Comparison of ENCODE assay signal across 13 mouse cellular contexts in genomic region chr11:57952619-57953018, GRCm38 (mm10). TPM values are rescaled to one million over a fixed set of nuclear protein-coding genes. Genes with fewer than 3 reads are reported as not detected.
A peak's percentile ranks its signal among the peaks of the same experiment; 100 is the strongest.
DNase-seq lines count a peak whose midpoint lies in the region; ATAC-seq and TF ChIP-seq lines count a peak whose summit lies in the region.
"Had no signal": no experiment of that assay in that cellular context is flagged by ENCODE, and none has a peak within 500 bp of the region (broad histone marks: within the 10 kb centered on the region; RNA-seq: fewer than 3 reads in every experiment).

No protein-coding gene starts in this region.

- H3K4me2 ChIP-seq in liver, embryonic 14.5 days (ENCODE audit: low read depth): peak overlapping the region; percentile 48
- H3K4me2 ChIP-seq in stomach, postnatal 0 days (replicated peaks; ENCODE audit: low read depth): no peak overlapping the region
- no peak overlapping the region for H3K4me2 ChIP-seq in midbrain, embryonic 16.5 days (ENCODE audit: low read length)
- H3K4me2 ChIP-seq: embryonic facial prominence, embryonic 13.5 days had no signal

- no peak for DNase-seq in thymus, adult 2 months
- no peak for DNase-seq in thymus, postnatal 25 days
- DNase-seq in brain, adult 2 months (ENCODE audit: low read depth, low spot score): peak; percentile 7
- DNase-seq in liver, embryonic 14.5 days (ENCODE audit: low read depth in 3 of 3, low spot score in 3 of 3): peak; percentile 69 to 95 (median 74)
- DNase-seq in stomach, postnatal 0 days (ENCODE audit: low spot score): no peak
- DNase-seq in heart, adult 11 months: no peak
- DNase-seq: adrenal gland, postnatal 14 days; cerebellum, postnatal 25 days; midbrain, embryonic 14.5 days had no signal

- H3K9me3 ChIP-seq in liver, embryonic 14.5 days (ENCODE audit: control insufficient read depth, low read length): no peaks in the 10 kb centered on the region
- no peaks in the 10 kb centered on the region for H3K9me3 ChIP-seq in stomach, postnatal 0 days (ENCODE audit: control insufficient read depth, low read length)
- no peaks in the 10 kb centered on the region for H3K9me3 ChIP-seq in midbrain, embryonic 16.5 days (replicated peaks; ENCODE audit: control insufficient read depth, low read length, poor library complexity, severe bottlenecking)
- H3K9me3 ChIP-seq: embryonic facial prominence, embryonic 13.5 days had no signal

- TF ChIP-seq EP300 in liver, embryonic 14.5 days (IDR thresholded peaks at IDR 0.05; ENCODE audit: low read depth): peak; percentile 54; the same call in 1 of the 2 replicates
- no peak for TF ChIP-seq EP300 in stomach, postnatal 0 days (optimal IDR thresholded peaks at IDR 0.05)

- TF ChIP-seq CTCF in thymus, adult 2 months (IDR thresholded peaks at IDR 0.05; ENCODE audit: borderline replicate concordance, control insufficient read depth, extremely low read depth, insufficient read depth, low read length, poor library complexity): no peak
- no peak for TF ChIP-seq CTCF in liver, embryonic 14.5 days (IDR thresholded peaks at IDR 0.05; ENCODE audit: low read depth)
- no peak for TF ChIP-seq CTCF in stomach, postnatal 0 days (IDR thresholded peaks at IDR 0.05; ENCODE audit: low read depth)

- H3K4me3 ChIP-seq in thymus, adult 2 months (ENCODE audit: control insufficient read depth, insufficient read depth, low read length): no peak overlapping the region
- H3K4me3 ChIP-seq in liver, embryonic 14.5 days (ENCODE audit: insufficient read depth in 1 of 2, low read depth in 2 of 2, low read length in 2 of 2): no peak overlapping the region
- no peak overlapping the region for H3K4me3 ChIP-seq in stomach, postnatal 0 days (ENCODE audit: low read depth, low read length)
- H3K4me3 ChIP-seq in midbrain, embryonic 16.5 days (ENCODE audit: low read depth, low read length): no peak overlapping the region
- H3K4me3 ChIP-seq: embryonic facial prominence, embryonic 13.5 days; layer of hippocampus, adult 2 months had no signal

- H3K27me3 ChIP-seq in thymus, adult 2 months (ENCODE audit: control insufficient read depth, insufficient read depth, low read length): no peaks in the 10 kb centered on the region
- H3K27me3 ChIP-seq in liver, embryonic 14.5 days (ENCODE audit: control insufficient read depth, insufficient read depth, low read length): no peaks in the 10 kb centered on the region
- H3K27me3 ChIP-seq in stomach, postnatal 0 days (ENCODE audit: control insufficient read depth, insufficient read depth, low read length): no peaks in the 10 kb centered on the region
- no peaks in the 10 kb centered on the region for H3K27me3 ChIP-seq in midbrain, embryonic 16.5 days (ENCODE audit: control insufficient read depth, insufficient read depth, low read depth, low read length)
- H3K27me3 ChIP-seq: embryonic facial prominence, embryonic 13.5 days had no signal

- TF ChIP-seq POLR2A in thymus, adult 2 months (IDR thresholded peaks at IDR 0.05; ENCODE audit: control insufficient read depth, extremely low read depth, insufficient read depth, low read length, poor library complexity): no peak

- H3K9ac ChIP-seq in liver, embryonic 14.5 days (replicated peaks): peak overlapping the region; percentile 51
- H3K9ac ChIP-seq in stomach, postnatal 0 days (ENCODE audit: low read length): no peak overlapping the region
- no peak overlapping the region for H3K9ac ChIP-seq in midbrain, embryonic 16.5 days (ENCODE audit: low read depth, low read length)
- H3K9ac ChIP-seq: embryonic facial prominence, embryonic 13.5 days had no signal

- ATAC-seq in liver, embryonic 14.5 days (ENCODE audit: insufficient read depth): peak; percentile 74
- 0 out of 2 replicates have a peak, but pooled peaks have one; percentile 18 for ATAC-seq in stomach, postnatal 0 days (ENCODE audit: low FRiP score, low TSS enrichment)
- no peak for ATAC-seq in midbrain, embryonic 16.5 days
- ATAC-seq: intestine, embryonic 16.5 days had no signal

- 47% methylated on average over 3 of the region's 3 CpGs for WGBS in thymus, adult 2 months
- WGBS in liver, embryonic 14.5 days (ENCODE audit: insufficient replicate concordance): 24% methylated on average over 3 of the region's 3 CpGs
- 78% methylated on average over 3 of the region's 3 CpGs for WGBS in stomach, postnatal 0 days
- 74% methylated on average over 3 of the region's 3 CpGs for WGBS in midbrain, embryonic 16.5 days

- H3K4me1 ChIP-seq in thymus, adult 2 months (replicated peaks; ENCODE audit: control insufficient read depth, insufficient read depth, low read length): peaks cover 22% of the 10 kb centered on the region
- H3K4me1 ChIP-seq in liver, embryonic 14.5 days (replicated peaks; ENCODE audit: control insufficient read depth in 2 of 2, insufficient read depth in 2 of 2, low read length in 1 of 2): peaks cover 55 to 63% of the 10 kb centered on the region in 2 experiments
- H3K4me1 ChIP-seq in stomach, postnatal 0 days (replicated peaks; ENCODE audit: control insufficient read depth, insufficient read depth): no peaks in the 10 kb centered on the region
- H3K4me1 ChIP-seq in midbrain, embryonic 16.5 days (ENCODE audit: control insufficient read depth, insufficient read depth, low read length): no peaks in the 10 kb centered on the region
- H3K4me1 ChIP-seq: embryonic facial prominence, embryonic 13.5 days had no signal

- H3K27ac ChIP-seq in thymus, adult 2 months (ENCODE audit: control insufficient read depth, insufficient read depth, low read length): peak overlapping the region; percentile 2; the same call in 1 of the 2 replicates
- H3K27ac ChIP-seq in liver, embryonic 14.5 days: peak overlapping the region; percentile 97
- H3K27ac ChIP-seq in stomach, postnatal 0 days (replicated peaks): no peak overlapping the region
- no peak overlapping the region for H3K27ac ChIP-seq in midbrain, embryonic 16.5 days (ENCODE audit: low read length)
- H3K27ac ChIP-seq: embryonic facial prominence, embryonic 13.5 days; layer of hippocampus, adult 2 months had no signal

- no peaks in the 10 kb centered on the region for H3K36me3 ChIP-seq in thymus, adult 2 months (ENCODE audit: control insufficient read depth, insufficient read depth, low read length)
- H3K36me3 ChIP-seq in liver, embryonic 14.5 days (replicated peaks; ENCODE audit: control insufficient read depth, insufficient read depth, low read depth): no peaks in the 10 kb centered on the region
- no peaks in the 10 kb centered on the region for H3K36me3 ChIP-seq in stomach, postnatal 0 days (ENCODE audit: control insufficient read depth, insufficient read depth, low read length)
- H3K36me3 ChIP-seq in midbrain, embryonic 16.5 days (ENCODE audit: control insufficient read depth, insufficient read depth, low read length): no peaks in the 10 kb centered on the region
- H3K36me3 ChIP-seq: embryonic facial prominence, embryonic 13.5 days had no signal

RNA-seq across cellular contexts. Expression of gene Larp1, which starts 56.2 kb away (rescaled TPM):
- polyA plus RNA-seq in thymus, adult 2 months (2012; rRNA removed): 54.4 and 64.4 TPM in 2 replicates
- polyA plus RNA-seq in liver, embryonic 14.5 days (2012; rRNA removed): 21.1 and 25.5 TPM in 2 replicates
- 15.8 and 19.0 TPM in 2 replicates for polyA plus RNA-seq in liver, embryonic 14.5 days (2014; fragmentation: Nextera tagmentation; extraction: Ambion mirVana)
- polyA plus RNA-seq in stomach, postnatal 0 days (2015; fragmentation: Nextera tagmentation; extraction: Ambion mirVana): 11.6 and 12.8 TPM in 2 replicates
- polyA plus RNA-seq in midbrain, embryonic 16.5 days (2015; fragmentation: Nextera tagmentation; extraction: Ambion mirVana): 17.7 and 18.4 TPM in 2 replicates

Comparison
In these comparisons a context has a peak if more than half of its experiments do, and no peak if none do; other contexts are left out.
1. DNase-seq: peak in brain, adult 2 months (single experiment) and liver, embryonic 14.5 days (3 of 3); none in thymus, adult 2 months (single experiment), thymus, postnatal 25 days (single experiment), stomach, postnatal 0 days (single experiment) and heart, adult 11 months (single experiment).
2. H3K27ac ChIP-seq: peak in thymus, adult 2 months (single experiment) and liver, embryonic 14.5 days (single experiment); none in stomach, postnatal 0 days (single experiment) and midbrain, embryonic 16.5 days (single experiment).